Mouse (Mus musculus) regulatory T cell (primary cell): Measurements from ENCODE around the gene Gsg1.

ENCODE experiments used
- in situ Hi-C: fragments of 300-600 bp; cut with MboI, MseI; formaldehyde crosslinking; loops from one replicate; pipeline ENCODE4 v1.15.1; 2025; ENCODE audit warnings: high pct_unique_total_duplicates

Gsg1 gene

GRCm38 (mm10) chr6:135261124-135261523 lies 7.0 kb upstream of the Gsg1 start:
- in situ Hi-C loops = no loop called here

- in situ Hi-C loops = no loop called here
Observed at GRCm38 (mm10) chr6:135260435-135260834, 6.3 kb upstream of the Gsg1 start.

- in situ Hi-C loops = no loop called here
Observed at GRCm38 (mm10) chr6:135252728-135253077, 1.4 kb downstream of the Gsg1 start.

GRCm38 (mm10) chr6:135251849-135252727 lies 2.1 kb downstream of the Gsg1 start:
- in situ Hi-C loops = no loop called here

GRCm38 (mm10) chr6:135250926-135251699 lies 3.0 kb downstream of the Gsg1 start:
- in situ Hi-C loops = no loop called here

GRCm38 (mm10) chr6:135249846-135250531 lies 4.2 kb downstream of the Gsg1 start:
- in situ Hi-C loops = loop anchor here (5.0 to 10.0 kb wide), 2 partner anchors 127 to 435 kb away; no protein-coding TSS in a partner anchor

- in situ Hi-C loops = loop anchor here (5.0 to 10.0 kb wide), 2 partner anchors 129 to 437 kb away; no protein-coding TSS in a partner anchor
Observed at GRCm38 (mm10) chr6:135247861-135248260, 6.3 kb downstream of the Gsg1 start.

GRCm38 (mm10) chr6:135245586-135245985 lies 8.6 kb downstream of the Gsg1 start:
- in situ Hi-C loops = loop anchor here (5.0 to 10.0 kb wide), 2 partner anchors 132 to 439 kb away; no protein-coding TSS in a partner anchor

- in situ Hi-C loops = loop anchor here (10.0 kb wide), 1 partner anchor 444 kb away; no protein-coding TSS in a partner anchor
Observed at GRCm38 (mm10) chr6:135240361-135240760, 13.8 kb downstream of the Gsg1 start.

GRCm38 (mm10) chr6:135238211-135238610 lies 15.9 kb downstream of the Gsg1 start:
- in situ Hi-C loops = no loop called here

GRCm38 (mm10) chr6:135237326-135237725 lies 16.8 kb downstream of the Gsg1 start:
- in situ Hi-C loops = no loop called here

GRCm38 (mm10) chr6:135236576-135236975 lies 17.6 kb downstream of the Gsg1 start:
- in situ Hi-C loops = no loop called here

GRCm38 (mm10) chr6:135235742-135236141 lies 18.4 kb downstream of the Gsg1 start:
- in situ Hi-C loops = no loop called here

GRCm38 (mm10) chr6:135232443-135233182 lies 21.5 kb downstream of the Gsg1 start:
- in situ Hi-C loops = no loop called here

- in situ Hi-C loops = no loop called here
Observed at GRCm38 (mm10) chr6:135230586-135230985, 23.6 kb downstream of the Gsg1 start.

GRCm38 (mm10) chr6:135228465-135228941 lies 25.6 kb downstream of the Gsg1 start:
- in situ Hi-C loops = loop anchor here (5.0 kb wide), 1 partner anchor 61 kb away; no protein-coding TSS in a partner anchor

GRCm38 (mm10) chr6:135223786-135224416 lies 30.2 kb downstream of the Gsg1 start:
- in situ Hi-C loops = no loop called here

GRCm38 (mm10) chr6:135219916-135220315 lies 34.2 kb downstream of the Gsg1 start:
- in situ Hi-C loops = no loop called here

GRCm38 (mm10) chr6:135218330-135218729 lies 35.8 kb downstream of the Gsg1 start:
- in situ Hi-C loops = no loop called here

- in situ Hi-C loops = no loop called here
Observed at GRCm38 (mm10) chr6:135212666-135213065, 41.5 kb downstream of the Gsg1 start.
